Mouse (Mus musculus) midbrain, embryonic 11.5 days (tissue): ENCODE measurements around the gene Smurf1. TPM values are rescaled to one million over a fixed set of nuclear protein-coding genes. Genes with fewer than 3 reads are reported as not detected.

ENCODE experiments used
- ATAC-seq: fragments of 200-750 bp; cut with Nextera tagmentation; 2 replicates; pipeline ENCODE4 v1.8.0; 2017; ENCODE audit warnings: moderate TSS enrichment, moderate library complexity; ENCODE audit not compliant: low FRiP score
- DNase-seq: peaks from one replicate; pipeline ENCODE4 v3.0.0; 2015; ENCODE audit warnings: low spot score; ENCODE audit errors: missing footprints
- H3K27ac ChIP-seq: fragments of 300-500 bp; sonication (generic); 2 replicates; pipeline ENCODE4 v1.5.1; 2014; ENCODE audit warnings: low read depth, low read length
- H3K27me3 ChIP-seq: fragments of 300-500 bp; sonication (generic); 2 replicates; pipeline ENCODE4 v1.6.1; 2014; ENCODE audit warnings: mild to moderate bottlenecking, low read length, moderate library complexity, mixed read lengths; ENCODE audit not compliant: control insufficient read depth, insufficient read depth
- H3K36me3 ChIP-seq: fragments of 300-500 bp; sonication (generic); 2 replicates; pipeline ENCODE4 v1.6.1; 2014; ENCODE audit warnings: mild to moderate bottlenecking, low read length, moderate library complexity, mixed read lengths; ENCODE audit not compliant: control insufficient read depth, insufficient read depth
- H3K4me1 ChIP-seq: fragments of 300-500 bp; sonication (generic); 2 replicates; pipeline ENCODE4 v1.6.1; 2014; ENCODE audit warnings: low read length; ENCODE audit not compliant: control insufficient read depth, insufficient read depth
- H3K4me2 ChIP-seq: fragments of 300-500 bp; sonication (generic); 2 replicates; pipeline ENCODE4 v1.6.1; 2014; ENCODE audit warnings: mild to moderate bottlenecking, moderate library complexity
- H3K4me3 ChIP-seq: fragments of 300-500 bp; sonication (generic); 2 replicates; pipeline ENCODE4 v1.5.1; 2014; ENCODE audit warnings: low read depth, low read length
- H3K9ac ChIP-seq: fragments of 300-500 bp; sonication (generic); 2 replicates; pipeline ENCODE4 v1.6.1; 2014; ENCODE audit warnings: low read length
- H3K9me3 ChIP-seq: fragments of 300-500 bp; sonication (generic); 2 replicates; pipeline ENCODE4 v1.6.1; 2016; ENCODE audit warnings: low read length; ENCODE audit not compliant: control insufficient read depth
- WGBS: fragments of 180-500 bp; shearing (Covaris S2); extraction: QIAGEN DNeasy Blood & Tissue Kit; methylation state at CpG from one replicate; pipeline ENCODE4 v1.1.7; 2014; 5-methylcytosine and 5-hydroxymethylcytosine counted together
- polyA plus RNA-seq: library from polyadenylated mRNA; unstranded; fragments of >200 nt; fragmentation: Nextera tagmentation; extraction: Ambion mirVana; gene quantifications from 2 replicates; pipeline ENCODE4 v1.2.1, GENCODE M21; 2014

Smurf1 gene
- polyA plus RNA-seq, 1 experiment from 2014 or later, result 17.8 TPM

DNA sequence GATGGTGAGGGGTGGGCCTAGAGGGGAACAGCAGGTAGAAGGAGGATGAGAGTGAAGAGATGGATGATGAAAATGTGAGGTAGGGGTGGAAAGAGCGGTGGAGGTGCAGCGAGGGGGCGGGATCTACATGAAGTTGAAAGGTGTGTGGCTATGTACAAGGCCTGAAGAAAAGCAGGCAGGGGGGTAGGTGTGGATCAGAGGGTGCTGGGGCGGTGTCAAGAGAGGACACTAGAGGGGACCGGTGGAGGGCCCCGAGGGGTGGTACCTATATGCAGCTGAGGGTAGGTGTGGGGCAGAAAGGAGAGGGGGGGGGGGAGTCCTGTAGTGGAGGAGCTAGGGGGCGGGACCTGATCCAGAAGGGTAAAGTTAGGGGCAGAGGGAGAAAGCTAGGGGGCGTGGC, 1.2 kb downstream of the Smurf1 start:
- ATAC-seq (peak; percentile 59), DNase-seq (no peak)
- Histone ChIP-seq H3K4me1 (peaks cover 5% of the 10 kb centered on the region), H3K27me3 (0 out of 2 replicates have a peak, but pooled peaks cover 2% of the 10 kb centered on the region), H3K9ac (no peak overlapping the region), H3K9me3 (no peaks in the 10 kb centered on the region), H3K36me3 (no peaks in the 10 kb centered on the region), H3K27ac (no peak overlapping the region), H3K4me2 (peak overlapping the region; percentile 66), H3K4me3 (peak overlapping the region; percentile 90)
- WGBS, result 18% methylated on average over 8 of the region's 8 CpGs

DNA sequence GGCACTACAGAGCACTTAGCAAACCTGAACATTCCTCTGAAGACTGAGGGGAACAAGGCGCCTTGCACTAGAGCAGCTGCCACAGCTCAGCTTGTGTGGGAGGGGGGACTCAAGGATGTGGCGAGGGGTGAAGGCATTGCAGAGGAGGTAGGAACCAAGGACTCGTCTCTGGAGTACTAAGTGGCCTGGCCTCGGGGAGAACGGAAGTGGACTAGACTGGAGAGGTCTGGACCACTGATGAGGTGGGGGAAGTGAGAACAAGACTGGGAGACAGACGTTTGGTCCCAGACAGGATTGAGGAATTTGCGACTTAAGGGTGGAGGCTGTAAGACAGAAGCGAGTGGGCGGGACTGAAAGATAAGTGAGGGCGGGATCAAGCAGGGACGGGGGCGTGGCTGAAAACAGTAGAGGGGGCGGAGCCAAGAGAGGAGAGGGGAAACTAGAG, 1.8 kb downstream of the Smurf1 start:
- H3K4me3 ChIP-seq, result no peak overlapping the region
- ATAC-seq (0 out of 2 replicates have a peak, but pooled peaks have one; percentile 0), DNase-seq (peak; percentile 93)
- H3K27me3 ChIP-seq, result 0 out of 2 replicates have a peak, but pooled peaks cover 2% of the 10 kb centered on the region
- H3K27ac ChIP-seq, result no peak overlapping the region
- no peaks in the 10 kb centered on the region for H3K36me3 ChIP-seq
- H3K9ac ChIP-seq, result no peak overlapping the region; the same call in 1 of the 2 replicates
- peak overlapping the region; percentile 15; the same call in 1 of the 2 replicates for H3K4me2 ChIP-seq
- H3K4me1 ChIP-seq, result peaks cover 5% of the 10 kb centered on the region
- no peaks in the 10 kb centered on the region for H3K9me3 ChIP-seq
- WGBS, result 5% methylated on average over 13 of the region's 13 CpGs

DNA sequence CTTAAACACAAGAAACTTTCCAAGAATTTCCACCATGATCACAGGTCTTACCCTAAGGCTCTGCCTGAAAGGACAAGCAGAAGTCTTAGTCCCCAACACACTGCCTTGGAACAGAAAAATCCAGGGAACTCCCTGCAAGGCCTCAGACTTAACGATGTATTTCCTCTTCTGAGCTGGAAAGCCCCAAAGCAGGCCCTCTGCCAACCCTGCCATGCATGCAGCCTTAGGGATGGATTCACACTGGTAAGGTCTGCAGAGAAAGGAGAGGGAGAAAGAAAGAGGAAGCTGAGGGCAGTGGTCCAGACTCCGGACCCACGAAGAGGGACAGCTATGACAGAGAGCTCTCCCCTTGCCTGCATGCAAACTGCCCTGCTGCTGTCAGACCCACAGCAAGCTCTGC, 2.2 kb downstream of the Smurf1 start:
- ATAC-seq, result no peak
- WGBS, result 76% methylated on average over 3 of the region's 3 CpGs
- Histone ChIP-seq H3K9ac (no peak overlapping the region; the same call in 1 of the 2 replicates), H3K27ac (no peak overlapping the region), H3K36me3 (no peaks in the 10 kb centered on the region), H3K9me3 (no peaks in the 10 kb centered on the region), H3K4me3 (no peak overlapping the region), H3K4me2 (peak overlapping the region; percentile 15; the same call in 1 of the 2 replicates), H3K4me1 (peaks cover 5% of the 10 kb centered on the region), H3K27me3 (0 out of 2 replicates have a peak, but pooled peaks cover 2% of the 10 kb centered on the region)
- DNase-seq, result no peak

DNA sequence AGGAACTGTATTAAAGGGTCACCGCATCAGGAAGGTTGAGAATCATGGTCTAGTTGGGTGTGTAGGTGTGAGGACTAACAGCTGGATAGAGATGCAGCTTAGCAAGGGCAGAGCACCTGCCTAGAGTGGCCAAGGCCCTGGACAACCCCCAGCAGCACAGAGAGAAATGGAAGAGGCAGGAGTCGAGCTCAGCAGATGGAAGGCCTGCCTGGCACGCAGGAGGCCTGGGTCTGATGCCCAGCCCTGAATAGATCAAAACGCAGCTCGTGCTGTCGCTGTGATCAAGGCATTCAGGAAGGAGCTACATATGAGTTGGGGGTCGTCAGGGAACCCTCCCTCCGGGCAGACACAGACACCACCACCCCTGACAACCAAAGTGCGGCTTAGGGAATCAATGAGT, 7.4 kb downstream of the Smurf1 start:
- Histone ChIP-seq H3K9me3 (no peaks in the 10 kb centered on the region), H3K4me2 (no peak overlapping the region), H3K36me3 (no peaks in the 10 kb centered on the region), H3K4me1 (no peaks in the 10 kb centered on the region), H3K9ac (no peak overlapping the region), H3K4me3 (no peak overlapping the region), H3K27me3 (no peaks in the 10 kb centered on the region), H3K27ac (no peak overlapping the region)
- DNase-seq (no peak), ATAC-seq (no peak)
- WGBS, result 91% methylated on average over 9 of the region's 9 CpGs

DNA sequence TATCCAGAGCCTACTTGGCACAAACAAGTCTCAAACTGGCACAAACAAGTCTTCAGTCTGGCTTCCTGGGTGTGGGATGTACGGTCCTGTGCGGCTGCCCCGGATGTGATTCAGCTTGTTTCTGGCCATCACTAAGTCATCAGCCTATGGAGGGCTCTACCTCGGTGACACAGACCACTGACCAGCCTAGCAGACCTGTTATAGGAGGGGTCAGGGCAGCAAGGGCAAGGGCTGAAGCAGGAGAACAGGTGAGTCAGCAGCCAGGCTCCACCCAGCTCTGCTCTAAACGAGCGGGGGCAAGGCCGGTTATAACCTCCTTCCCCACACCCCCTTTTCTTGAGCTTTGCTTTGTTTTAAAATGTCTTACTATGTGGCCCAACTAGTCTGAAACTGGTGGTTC, 11.2 kb downstream of the Smurf1 start:
- Histone ChIP-seq H3K27me3 (no peaks in the 10 kb centered on the region), H3K36me3 (no peaks in the 10 kb centered on the region), H3K4me3 (no peak overlapping the region), H3K9ac (no peak overlapping the region), H3K9me3 (no peaks in the 10 kb centered on the region), H3K4me1 (no peaks in the 10 kb centered on the region), H3K4me2 (no peak overlapping the region), H3K27ac (no peak overlapping the region)
- ATAC-seq (no peak), DNase-seq (no peak)
- WGBS, result 96% methylated on average over 7 of the region's 7 CpGs

DNA sequence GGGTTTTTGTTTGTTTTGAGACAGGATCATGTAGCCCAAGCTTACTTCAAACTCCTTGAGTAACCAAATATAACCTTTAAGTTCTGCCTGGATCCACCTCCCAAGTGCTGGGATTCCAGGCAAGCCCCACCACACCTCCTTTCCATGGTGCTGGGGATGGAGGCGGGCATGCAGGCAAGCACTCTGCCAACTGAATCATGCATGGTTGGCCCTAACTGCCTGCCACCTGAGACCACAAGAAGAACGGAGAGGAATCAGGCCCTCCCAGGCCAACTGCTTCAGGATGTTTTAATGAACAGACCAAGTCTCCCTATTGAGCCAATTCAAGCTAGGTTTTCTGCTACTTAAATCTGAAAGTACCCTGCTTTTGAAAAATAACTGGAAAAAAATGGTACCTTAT, 13.1 kb downstream of the Smurf1 start:
- Histone ChIP-seq H3K9me3 (no peaks in the 10 kb centered on the region), H3K27ac (no peak overlapping the region), H3K4me2 (no peak overlapping the region), H3K36me3 (no peaks in the 10 kb centered on the region), H3K4me3 (no peak overlapping the region), H3K4me1 (no peaks in the 10 kb centered on the region), H3K27me3 (no peaks in the 10 kb centered on the region), H3K9ac (no peak overlapping the region)
- DNase-seq, result no peak
- 90% methylated on average over 2 of the region's 2 CpGs for WGBS
- ATAC-seq, result no peak

DNA sequence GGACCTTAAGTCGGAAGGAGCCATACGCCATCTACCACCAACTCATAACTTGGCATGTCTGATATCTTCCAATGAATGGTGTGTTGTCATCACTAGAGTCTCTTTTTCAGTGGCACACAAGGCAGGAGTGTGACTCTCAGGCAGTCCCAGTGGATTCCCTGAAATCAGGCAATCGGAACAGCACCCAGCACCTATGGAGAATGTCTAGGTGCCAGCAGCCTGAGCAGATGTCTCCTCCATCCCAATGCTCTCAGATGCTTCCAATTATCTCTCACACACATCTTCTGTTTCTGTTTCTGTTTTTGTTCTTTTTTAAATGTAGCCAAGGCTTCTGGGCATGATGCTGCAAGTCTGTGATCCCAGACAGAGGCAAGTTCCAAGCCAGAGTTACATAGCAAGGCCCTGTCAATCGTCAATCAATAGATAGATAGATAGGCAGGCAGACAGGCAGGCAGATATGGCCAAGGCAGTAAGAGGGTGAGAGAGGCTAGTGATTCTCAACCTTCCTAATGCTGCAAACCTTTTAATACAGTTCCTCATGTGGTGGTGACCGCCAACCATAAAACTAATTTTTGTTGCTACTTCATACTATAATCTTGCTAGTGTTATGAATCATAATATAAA, 15.1 kb downstream of the Smurf1 start:
- Histone ChIP-seq H3K27me3 (no peaks in the 10 kb centered on the region), H3K9ac (no peak overlapping the region), H3K4me1 (no peaks in the 10 kb centered on the region), H3K4me2 (no peak overlapping the region), H3K9me3 (no peaks in the 10 kb centered on the region), H3K36me3 (no peaks in the 10 kb centered on the region), H3K4me3 (no peak overlapping the region), H3K27ac (no peak overlapping the region)
- ATAC-seq (no peak), DNase-seq (no peak)
- WGBS, result 92% methylated on average over 5 of the region's 5 CpGs

DNA sequence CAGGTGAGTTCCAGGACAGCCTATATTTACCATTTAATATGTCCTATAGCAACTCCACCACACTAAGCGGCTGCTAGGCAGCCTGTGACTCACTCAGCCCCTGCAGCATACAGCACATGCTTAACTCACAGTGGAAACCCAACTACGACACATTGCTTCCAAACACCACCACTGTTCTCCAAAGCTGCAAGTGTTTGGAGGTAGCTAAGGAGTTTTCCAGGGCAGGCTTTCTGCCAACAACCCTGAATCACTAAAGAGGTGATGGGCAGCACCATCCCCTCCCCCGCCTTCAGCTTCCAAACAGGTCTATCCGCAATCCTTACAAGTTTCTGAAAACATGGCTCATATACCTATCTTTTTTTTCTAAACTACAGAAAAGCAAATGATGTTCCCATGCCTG, 15.8 kb downstream of the Smurf1 start:
- H3K4me3 ChIP-seq, result no peak overlapping the region
- no peak overlapping the region for H3K27ac ChIP-seq
- H3K9ac ChIP-seq, result no peak overlapping the region
- no peak for ATAC-seq
- WGBS, result 91% methylated on average over 4 of the region's 4 CpGs
- no peak for DNase-seq
- no peaks in the 10 kb centered on the region for H3K27me3 ChIP-seq
- H3K36me3 ChIP-seq, result no peaks in the 10 kb centered on the region
- no peaks in the 10 kb centered on the region for H3K4me1 ChIP-seq
- no peaks in the 10 kb centered on the region for H3K9me3 ChIP-seq
- H3K4me2 ChIP-seq, result no peak overlapping the region

DNA sequence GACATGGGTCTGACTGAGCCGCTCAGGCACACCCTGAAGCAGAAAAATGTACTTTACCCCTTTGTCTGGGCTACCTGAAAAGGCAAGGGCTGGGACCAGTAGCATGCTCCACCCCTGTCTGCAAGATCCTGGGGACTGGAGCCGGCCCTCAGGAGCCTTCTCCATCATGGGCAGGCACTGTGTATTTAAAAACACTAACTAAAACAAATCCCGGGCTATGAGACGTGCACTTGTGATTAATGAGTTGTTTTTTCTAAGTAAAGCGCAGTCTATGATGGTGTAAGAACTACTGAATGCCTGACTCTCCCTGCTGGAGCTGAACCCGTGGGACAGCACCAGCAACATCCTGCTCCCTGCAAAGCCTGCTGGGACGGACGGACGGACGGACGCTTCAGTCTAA, 17.2 kb downstream of the Smurf1 start:
- Histone ChIP-seq H3K9me3 (no peaks in the 10 kb centered on the region), H3K27ac (no peak overlapping the region), H3K36me3 (no peaks in the 10 kb centered on the region), H3K4me3 (no peak overlapping the region), H3K4me2 (no peak overlapping the region), H3K4me1 (no peaks in the 10 kb centered on the region), H3K9ac (no peak overlapping the region), H3K27me3 (no peaks in the 10 kb centered on the region)
- DNase-seq (no peak), ATAC-seq (no peak)
- WGBS, result 84% methylated on average over 11 of the region's 11 CpGs
